Mouse (Mus musculus): ENCODE data around the gene Aloxe3.

GRCm38 (mm10) chr11:69091566-69092385 is 33.9 kb upstream of the Aloxe3 start:
- TF ChIP-seq MAX (IDR thresholded peaks at IDR 0.05): no peak
- TF ChIP-seq CTCF (IDR thresholded peaks at IDR 0.05; ENCODE audit: control insufficient read depth, insufficient read depth, insufficient read length): no peak

All from C2C12 (cell line).